Mouse (Mus musculus): Measurements from ENCODE around the gene Zfp692.

DNA sequence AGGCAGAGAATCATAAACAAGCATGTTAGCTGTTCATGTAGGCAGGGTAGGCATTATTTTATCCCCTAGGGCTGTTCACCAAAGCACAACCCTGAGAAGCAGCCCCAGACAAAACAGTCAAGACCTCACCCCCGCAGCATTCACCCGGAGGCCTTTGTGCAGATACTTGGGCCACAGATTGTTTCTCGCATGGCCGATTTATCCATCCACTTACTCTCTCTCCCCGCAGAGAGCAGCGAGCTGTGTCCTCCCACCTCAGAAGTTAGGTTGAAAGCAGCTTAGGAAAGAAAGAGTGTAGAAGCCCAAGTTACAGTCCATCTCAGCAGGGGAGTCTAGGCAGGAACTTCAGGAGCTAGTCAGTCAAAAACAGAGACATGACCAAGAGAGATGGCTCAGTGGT is 9.5 kb upstream of the Zfp692 start:
- TF ChIP-seq CTCF (IDR thresholded peaks at IDR 0.05; ENCODE audit: insufficient read depth, low read depth, low read length), result no peak
- no peak for TF ChIP-seq POLR2A (IDR thresholded peaks at IDR 0.05; ENCODE audit: insufficient read depth, low read depth, low read length)

Data from olfactory bulb, adult 2 months (tissue).